Mouse (Mus musculus): ENCODE measurements around the gene Cacng6. TPM values are rescaled to one million over a fixed set of nuclear protein-coding genes. Genes with fewer than 3 reads are reported as not detected.

Cacng6 gene
- polyA plus RNA-seq, 1 experiment: 0.15 TPM

DNA sequence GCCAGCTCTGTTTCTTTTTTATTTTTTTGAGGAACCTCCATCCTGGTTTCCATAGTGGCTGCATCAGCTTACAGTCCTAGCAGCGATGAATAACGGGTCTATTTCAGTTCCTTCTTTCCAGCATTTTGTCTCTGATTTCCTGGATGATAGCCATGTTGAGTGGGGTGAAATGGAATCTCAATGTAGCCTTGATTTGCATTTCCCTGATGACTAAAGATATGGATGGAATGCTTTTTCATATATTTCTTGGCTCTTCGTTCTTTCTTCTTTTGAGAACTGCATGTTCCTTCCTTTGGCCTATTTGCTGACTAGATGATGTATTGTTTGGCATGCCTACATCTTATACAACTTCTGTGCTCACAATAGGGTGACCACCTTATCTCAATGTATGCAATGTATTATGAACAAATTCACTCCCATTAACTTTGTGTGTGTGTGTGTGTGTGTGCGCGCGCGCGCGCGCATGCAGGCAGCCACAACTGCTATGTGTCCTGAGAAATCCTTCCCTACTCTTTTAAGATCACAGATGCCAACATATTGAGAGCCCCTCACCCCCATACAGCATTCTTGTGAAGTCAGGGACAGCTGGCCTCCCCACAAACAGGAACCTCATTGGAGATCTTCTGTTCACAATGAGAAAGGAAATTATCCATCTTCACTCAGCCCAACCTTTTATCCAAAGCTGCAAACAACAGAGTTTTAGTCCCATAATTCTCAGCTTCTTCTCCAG is 33.3 kb downstream of the Cacng6 start:
- WGBS: 93% methylated on average over 10 of the region's 10 CpGs
- DNase-seq (ENCODE audit: low read depth in 1 of 2, low spot score in 2 of 2): no peak
- TF ChIP-seq CTCF (IDR thresholded peaks at IDR 0.05; ENCODE audit: extremely low read depth, insufficient read depth, insufficient read length, insufficient replicate concordance) (no peak), POLR2A (IDR thresholded peaks at IDR 0.05; ENCODE audit: low read depth, low read length) (no peak)
- H3K27me3 ChIP-seq (ENCODE audit: control insufficient read depth, insufficient read depth, low read length): no peaks in the 10 kb centered on the region
- no peaks in the 10 kb centered on the region for H3K4me1 ChIP-seq (ENCODE audit: control insufficient read depth, insufficient read depth, insufficient read length)
- H3K27ac ChIP-seq (ENCODE audit: insufficient read depth, low read length): no peak overlapping the region
- H3K36me3 ChIP-seq (ENCODE audit: control insufficient read depth, insufficient read depth, low read length): no peaks in the 10 kb centered on the region
- no peak overlapping the region for H3K4me3 ChIP-seq (ENCODE audit: extremely low read depth, insufficient read depth, insufficient read length)

DNA sequence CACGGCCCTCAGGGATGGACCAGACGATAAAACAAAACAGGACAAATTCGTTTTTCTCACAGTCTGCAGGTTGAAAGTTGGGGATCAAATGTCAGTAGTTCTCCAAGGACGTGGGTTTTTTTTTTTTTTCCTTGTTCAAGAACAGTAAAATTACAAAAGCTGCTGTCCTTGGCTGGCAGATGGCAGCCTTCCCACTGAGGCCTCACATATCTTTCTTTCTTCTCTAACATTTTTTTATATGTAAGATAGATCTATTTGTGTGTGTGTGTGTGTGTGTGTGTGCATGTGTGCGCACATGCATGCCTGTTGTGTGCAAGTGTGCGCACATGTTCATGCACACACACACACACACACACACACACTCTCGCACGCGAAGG is 33.8 kb downstream of the Cacng6 start:
- Histone ChIP-seq H3K27me3 (ENCODE audit: control insufficient read depth, insufficient read depth, low read length) (no peaks in the 10 kb centered on the region), H3K27ac (ENCODE audit: insufficient read depth, low read length) (no peak overlapping the region), H3K36me3 (ENCODE audit: control insufficient read depth, insufficient read depth, low read length) (no peaks in the 10 kb centered on the region), H3K4me1 (ENCODE audit: control insufficient read depth, insufficient read depth, insufficient read length) (no peaks in the 10 kb centered on the region), H3K4me3 (ENCODE audit: extremely low read depth, insufficient read depth, insufficient read length) (no peak overlapping the region)
- no peak for DNase-seq (ENCODE audit: low read depth in 1 of 2, low spot score in 2 of 2)
- WGBS: 82% methylated on average over 9 of the region's 9 CpGs
- no peak for TF ChIP-seq POLR2A (IDR thresholded peaks at IDR 0.05; ENCODE audit: low read depth, low read length)
- TF ChIP-seq CTCF (IDR thresholded peaks at IDR 0.05; ENCODE audit: extremely low read depth, insufficient read depth, insufficient read length, insufficient replicate concordance): no peak

DNA sequence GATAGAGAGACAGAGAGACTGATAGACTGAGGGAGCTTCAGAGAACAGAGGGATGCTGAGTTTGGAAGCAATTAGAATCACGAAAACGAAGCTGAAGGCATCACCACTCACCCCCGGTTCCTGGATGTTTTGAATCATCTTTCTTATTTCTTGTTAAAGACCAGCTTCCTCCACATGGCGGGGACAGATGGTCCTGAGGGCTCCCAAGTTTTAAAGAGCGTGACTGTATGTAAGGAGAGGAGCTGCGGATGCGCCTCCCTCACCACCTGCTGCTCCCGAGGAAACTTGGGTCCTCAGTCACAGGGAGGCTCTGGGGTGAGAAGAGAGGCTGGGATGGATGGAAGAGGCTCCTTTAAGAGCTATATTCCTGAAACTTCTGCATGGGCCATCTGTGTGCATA is 36.3 kb downstream of the Cacng6 start:
- Histone ChIP-seq H3K27ac (ENCODE audit: insufficient read depth, low read length) (no peak overlapping the region), H3K4me1 (ENCODE audit: control insufficient read depth, insufficient read depth, insufficient read length) (no peaks in the 10 kb centered on the region), H3K36me3 (ENCODE audit: control insufficient read depth, insufficient read depth, low read length) (no peaks in the 10 kb centered on the region), H3K4me3 (ENCODE audit: extremely low read depth, insufficient read depth, insufficient read length) (no peak overlapping the region), H3K27me3 (ENCODE audit: control insufficient read depth, insufficient read depth, low read length) (no peaks in the 10 kb centered on the region)
- 89% methylated on average over 8 of the region's 8 CpGs for WGBS
- DNase-seq (ENCODE audit: low read depth in 1 of 2, low spot score in 2 of 2): no peak
- no peak for TF ChIP-seq CTCF (IDR thresholded peaks at IDR 0.05; ENCODE audit: extremely low read depth, insufficient read depth, insufficient read length, insufficient replicate concordance)
- TF ChIP-seq POLR2A (IDR thresholded peaks at IDR 0.05; ENCODE audit: low read depth, low read length): no peak

GRCm38 (mm10) chr7:3463306-3463705 is 39.3 kb downstream of the Cacng6 start:
- DNase-seq (ENCODE audit: low read depth in 1 of 2, low spot score in 2 of 2): no peak
- no peaks in the 10 kb centered on the region for H3K4me1 ChIP-seq (ENCODE audit: control insufficient read depth, insufficient read depth, insufficient read length)
- H3K27ac ChIP-seq (ENCODE audit: insufficient read depth, low read length): no peak overlapping the region
- TF ChIP-seq POLR2A (IDR thresholded peaks at IDR 0.05; ENCODE audit: low read depth, low read length) (no peak), CTCF (IDR thresholded peaks at IDR 0.05; ENCODE audit: extremely low read depth, insufficient read depth, insufficient read length, insufficient replicate concordance) (no peak)
- no peaks in the 10 kb centered on the region for H3K27me3 ChIP-seq (ENCODE audit: control insufficient read depth, insufficient read depth, low read length)
- H3K4me3 ChIP-seq (ENCODE audit: extremely low read depth, insufficient read depth, insufficient read length): no peak overlapping the region
- WGBS: 82% methylated on average over 4 of the region's 4 CpGs
- no peaks in the 10 kb centered on the region for H3K36me3 ChIP-seq (ENCODE audit: control insufficient read depth, insufficient read depth, low read length)

GRCm38 (mm10) chr7:3468614-3469013 is 44.6 kb downstream of the Cacng6 start:
- Histone ChIP-seq H3K36me3 (ENCODE audit: control insufficient read depth, insufficient read depth, low read length) (no peaks in the 10 kb centered on the region), H3K27me3 (ENCODE audit: control insufficient read depth, insufficient read depth, low read length) (no peaks in the 10 kb centered on the region), H3K4me1 (ENCODE audit: control insufficient read depth, insufficient read depth, insufficient read length) (no peaks in the 10 kb centered on the region), H3K4me3 (ENCODE audit: extremely low read depth, insufficient read depth, insufficient read length) (no peak overlapping the region), H3K27ac (ENCODE audit: insufficient read depth, low read length) (no peak overlapping the region)
- no peak for DNase-seq (ENCODE audit: low read depth in 1 of 2, low spot score in 2 of 2)
- TF ChIP-seq CTCF (IDR thresholded peaks at IDR 0.05; ENCODE audit: extremely low read depth, insufficient read depth, insufficient read length, insufficient replicate concordance): no peak
- no peak for TF ChIP-seq POLR2A (IDR thresholded peaks at IDR 0.05; ENCODE audit: low read depth, low read length)
- 70% methylated on average over 2 of the region's 2 CpGs for WGBS

GRCm38 (mm10) chr7:3472774-3473173 is 48.8 kb downstream of the Cacng6 start:
- no peak for TF ChIP-seq CTCF (IDR thresholded peaks at IDR 0.05; ENCODE audit: extremely low read depth, insufficient read depth, insufficient read length, insufficient replicate concordance)
- no peak for TF ChIP-seq POLR2A (IDR thresholded peaks at IDR 0.05; ENCODE audit: low read depth, low read length)
- no peak for DNase-seq (ENCODE audit: low read depth in 1 of 2, low spot score in 2 of 2)
- Histone ChIP-seq H3K27ac (ENCODE audit: insufficient read depth, low read length) (no peak overlapping the region), H3K4me3 (ENCODE audit: extremely low read depth, insufficient read depth, insufficient read length) (no peak overlapping the region), H3K36me3 (ENCODE audit: control insufficient read depth, insufficient read depth, low read length) (no peaks in the 10 kb centered on the region), H3K4me1 (ENCODE audit: control insufficient read depth, insufficient read depth, insufficient read length) (no peaks in the 10 kb centered on the region), H3K27me3 (ENCODE audit: control insufficient read depth, insufficient read depth, low read length) (no peaks in the 10 kb centered on the region)
- WGBS: 81% methylated on average over 3 of the region's 3 CpGs

DNA sequence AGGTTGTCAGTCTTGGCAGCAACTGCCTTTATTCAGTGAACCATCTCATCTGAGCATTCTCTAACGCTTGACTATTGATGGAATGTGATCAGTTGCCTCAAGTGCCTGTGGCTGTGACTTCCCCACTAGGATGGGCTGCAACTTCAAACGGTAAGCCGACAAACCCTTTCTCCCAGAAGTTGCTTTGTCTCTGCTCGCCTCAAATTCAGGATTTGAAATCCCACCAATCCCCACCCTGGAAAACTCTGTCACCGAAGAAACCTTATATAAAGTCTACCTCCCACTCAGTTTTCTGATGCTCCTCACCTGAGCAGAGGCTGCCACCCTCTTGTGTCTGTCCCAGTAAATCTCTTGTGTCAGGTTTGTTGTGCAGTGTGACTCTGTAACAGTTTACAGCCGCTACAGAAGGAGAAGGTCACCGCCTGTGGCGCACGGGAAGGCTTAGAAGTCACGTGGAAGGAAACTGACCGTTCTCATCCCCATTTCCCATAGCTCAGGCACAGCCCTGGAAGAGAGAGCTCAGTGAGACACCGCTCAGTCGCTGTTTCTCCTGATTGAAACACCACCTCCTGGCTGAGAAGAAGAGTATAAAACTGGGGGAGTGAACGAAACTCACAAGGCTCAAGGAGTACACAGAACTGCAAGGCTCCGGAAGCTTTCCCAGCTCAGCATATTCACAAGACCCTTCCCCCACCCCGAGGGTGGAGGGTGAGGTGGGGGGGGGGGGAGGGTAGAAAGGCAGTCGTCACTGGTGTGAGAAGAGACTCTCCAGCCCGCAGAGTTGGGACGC is 50.5 kb downstream of the Cacng6 start:
- no peaks in the 10 kb centered on the region for H3K27me3 ChIP-seq (ENCODE audit: control insufficient read depth, insufficient read depth, low read length)
- H3K4me1 ChIP-seq (ENCODE audit: control insufficient read depth, insufficient read depth, insufficient read length): no peaks in the 10 kb centered on the region
- TF ChIP-seq POLR2A (IDR thresholded peaks at IDR 0.05; ENCODE audit: low read depth, low read length): no peak
- TF ChIP-seq CTCF (IDR thresholded peaks at IDR 0.05; ENCODE audit: extremely low read depth, insufficient read depth, insufficient read length, insufficient replicate concordance): no peak
- 33% methylated on average over 19 of the region's 19 CpGs for WGBS
- no peak overlapping the region for H3K27ac ChIP-seq (ENCODE audit: insufficient read depth, low read length)
- no peak for DNase-seq (ENCODE audit: low read depth in 1 of 2, low spot score in 2 of 2)
- H3K36me3 ChIP-seq (ENCODE audit: control insufficient read depth, insufficient read depth, low read length): no peaks in the 10 kb centered on the region
- no peak overlapping the region for H3K4me3 ChIP-seq (ENCODE audit: extremely low read depth, insufficient read depth, insufficient read length)

All from spleen, adult 2 months (tissue).